In genomic region chrX:73037003-73037402, GRCm38 (mm10) we compare ENCODE assay signal across 44 mouse cellular contexts. TPM values are rescaled to one million over a fixed set of nuclear protein-coding genes. Genes with fewer than 3 reads are reported as not detected.
"Had no signal": no experiment of that assay in that cellular context is flagged by ENCODE, and none has a peak within 500 bp of the region (broad histone marks: within the 10 kb centered on the region; RNA-seq: fewer than 3 reads in every experiment).

Gene Pnma5, minus strand, starts transcription at chrX:73037103.

- H3K4me1 ChIP-seq: heart, embryonic 12.5 days; heart, embryonic 13.5 days; heart, embryonic 15.5 days; hindbrain, embryonic 10.5 days; hindbrain, embryonic 12.5 days; hindbrain, embryonic 13.5 days; hindbrain, embryonic 15.5 days; intestine, embryonic 15.5 days; kidney, embryonic 15.5 days had no signal

- H3K4me2 ChIP-seq: heart, embryonic 11.5 days; heart, embryonic 12.5 days; heart, embryonic 13.5 days; heart, embryonic 15.5 days; hindbrain, embryonic 12.5 days; hindbrain, embryonic 13.5 days; hindbrain, embryonic 14.5 days; hindbrain, embryonic 15.5 days; intestine, embryonic 15.5 days; kidney, embryonic 15.5 days had no signal

- DNase-seq: heart, postnatal 10 days; heart, postnatal 14 days; heart, postnatal 36 days; heart, postnatal 4 days; kidney, adult 11 months; kidney, adult 18-20 months; kidney, adult 2 months; kidney, adult 8-10 months; kidney, adult 9 months; kidney, postnatal 10 days; kidney, postnatal 14 days; kidney, postnatal 25 days; kidney, postnatal 36 days; kidney, postnatal 4 days; layer of hippocampus, adult 9-11 months; layer of hippocampus, postnatal 36 days had no signal

- H3K27me3 ChIP-seq: hindbrain, embryonic 12.5 days; hindbrain, embryonic 13.5 days; hindbrain, embryonic 15.5 days; intestine, embryonic 15.5 days had no signal

- H3K9ac ChIP-seq: heart, embryonic 12.5 days; heart, embryonic 13.5 days; heart, embryonic 15.5 days; hindbrain, embryonic 12.5 days; hindbrain, embryonic 13.5 days; hindbrain, embryonic 14.5 days; hindbrain, embryonic 15.5 days; intestine, embryonic 15.5 days; kidney, embryonic 15.5 days had no signal

- H3K27ac ChIP-seq: heart, embryonic 13.5 days; heart, embryonic 15.5 days; hindbrain, embryonic 10.5 days; hindbrain, embryonic 12.5 days; hindbrain, embryonic 13.5 days; hindbrain, embryonic 14.5 days; hindbrain, embryonic 15.5 days; hindbrain, postnatal 0 days; intestine, embryonic 15.5 days; kidney, embryonic 15.5 days; kidney, postnatal 0 days; layer of hippocampus, adult 2 months; left cerebral cortex, adult 2 months had no signal

- ATAC-seq: hindbrain, embryonic 16.5 days; hindbrain, postnatal 0 days; inflammation-experienced regulatory T-cells, adult 6 months; intestine, embryonic 15.5 days; intestine, embryonic 16.5 days; intestine, postnatal 0 days had no signal

- H3K36me3 ChIP-seq: heart, embryonic 12.5 days; heart, embryonic 13.5 days; heart, embryonic 15.5 days; hindbrain, embryonic 10.5 days; hindbrain, embryonic 12.5 days; hindbrain, embryonic 13.5 days; hindbrain, embryonic 15.5 days; intestine, embryonic 15.5 days; kidney, embryonic 15.5 days had no signal

- H3K4me3 ChIP-seq: heart, embryonic 12.5 days; heart, embryonic 13.5 days; heart, embryonic 15.5 days; hindbrain, embryonic 10.5 days; hindbrain, embryonic 12.5 days; hindbrain, embryonic 13.5 days; hindbrain, embryonic 15.5 days; intestine, embryonic 15.5 days; kidney, embryonic 15.5 days; layer of hippocampus, adult 2 months; left cerebral cortex, adult 2 months had no signal

- H3K9me3 ChIP-seq: heart, embryonic 12.5 days; heart, embryonic 13.5 days; heart, embryonic 15.5 days; hindbrain, embryonic 10.5 days; hindbrain, embryonic 12.5 days; hindbrain, embryonic 13.5 days; hindbrain, embryonic 15.5 days; intestine, embryonic 15.5 days; kidney, embryonic 15.5 days had no signal

RNA-seq across cellular contexts. Expression of gene Pnma5, which starts in this region (rescaled TPM):
- total RNA-seq: heart, postnatal 25 days; heart, postnatal 36 days; hematopoietic stem cell, adult 5-6 weeks; hindbrain, postnatal 0 days had no signal
- polyA plus RNA-seq: heart, embryonic 11.5 days; heart, embryonic 14.5 days; heart, embryonic 16.5 days; heart, postnatal 0 days; hindbrain, embryonic 11.5 days; hindbrain, embryonic 12.5 days; hindbrain, embryonic 13.5 days; hindbrain, embryonic 14.5 days; inflammation-experienced regulatory T-cells, adult 6 months; intestine, embryonic 15.5 days; intestine, embryonic 16.5 days; intestine, postnatal 0 days; kidney, adult 2 months; kidney, embryonic 14.5 days; kidney, embryonic 16.5 days; kidney, postnatal 0 days; large intestine, adult 2 months had no signal
